Mouse (Mus musculus) adrenal gland, postnatal 0 days (tissue): ENCODE results near the gene Pou4f2. TPM values are rescaled to one million over a fixed set of nuclear protein-coding genes. Genes with fewer than 3 reads are reported as not detected.

Experiments used
- polyA plus RNA-seq: library from polyadenylated mRNA; unstranded; fragments of >200 nt; fragmentation: Nextera tagmentation; extraction: Ambion mirVana; gene quantifications from 2 replicates; pipeline ENCODE4 v1.2.1, GENCODE M21; 2015

Pou4f2 gene
- not detected in 2 replicates for polyA plus RNA-seq

DNA sequence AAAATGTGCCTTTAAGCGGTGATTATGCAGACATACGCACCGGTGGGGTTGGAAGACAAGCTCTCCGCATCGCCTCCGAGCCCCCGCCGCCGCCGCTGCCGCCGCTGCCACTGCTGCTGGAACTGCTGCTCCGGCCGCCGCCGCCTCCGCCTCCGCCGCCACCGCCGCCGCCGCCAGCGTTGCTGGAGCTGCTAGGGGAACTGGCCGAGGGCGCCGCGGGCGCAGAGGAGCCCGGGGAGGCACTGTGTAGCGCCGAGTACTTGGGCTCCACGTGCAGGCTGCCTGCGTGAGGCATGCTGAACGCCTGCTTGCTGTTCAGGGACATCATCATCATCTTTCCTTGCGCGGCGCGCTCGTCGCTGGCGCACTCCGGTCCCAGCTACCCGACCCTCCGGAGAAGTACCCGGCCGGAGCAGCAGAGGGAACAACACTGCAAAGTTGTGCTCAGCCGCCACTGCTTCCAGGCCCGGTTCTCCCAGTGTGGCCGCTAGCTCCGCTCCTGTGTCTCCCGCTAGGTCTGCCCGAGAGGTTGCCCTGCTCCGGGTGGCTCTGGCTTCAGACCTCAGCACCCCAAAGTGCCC, at the start of gene Pou4f2:
Gene Pou4f2 (minus strand): TSS at position 575 of the 581 bp plus-strand sequence.

Other genes with a start within 250 kb of the Pou4f2 start
- gene Ttc29, start 223.3 kb downstream of the Pou4f2 start, polyA plus RNA-seq = not detected in 2 replicates
- 99.1 and 103 TPM in 2 replicates for gene Rbmxl1, start 72.3 kb upstream of the Pou4f2 start, polyA plus RNA-seq
- gene Slc10a7, start 72.7 kb upstream of the Pou4f2 start, polyA plus RNA-seq = 11.6 and 15.6 TPM in 2 replicates